Mouse (Mus musculus): Measurements from ENCODE around the gene Rab44. TPM values are rescaled to one million over a fixed set of nuclear protein-coding genes. Genes with fewer than 3 reads are reported as not detected.
"Not testable (repeated sequence)": the region's sequence is repeated elsewhere in the genome, so short reads cannot be mapped to it uniquely, and the experiment has no call there.

The Rab44 gene
- polyA plus RNA-seq (2012; rRNA removed) = 0.45 and 1.2 TPM in 2 replicates

- 86% methylated on average over 13 of the region's 13 CpGs for WGBS
- no peak for DNase-seq (ENCODE audit: low read depth, low spot score)
Observed at GRCm38 (mm10) chr17:29113591-29114352, at the start of gene Rab44. Gene Rab44, plus strand, starts transcription at chr17:29114145.

- 90% methylated on average over 21 of the region's 21 CpGs for WGBS
Observed at GRCm38 (mm10) chr17:29065245-29065940, 48.6 kb upstream of the Rab44 start.

GRCm38 (mm10) chr17:29065971-29066370 lies 48.0 kb upstream of the Rab44 start:
- WGBS = 94% methylated on average over 3 of the region's 3 CpGs
- no peak for DNase-seq (ENCODE audit: low read depth, low spot score)

More at GRCm38 (mm10) chr17:29065245-29065940, 48.6 kb upstream of the Rab44 start:
- DNase-seq (ENCODE audit: low read depth, low spot score) = no peak

- not testable (repeated sequence) for DNase-seq (ENCODE audit: low read depth, low spot score)
- WGBS = 88% methylated on average over 3 of the region's 3 CpGs
Observed at GRCm38 (mm10) chr17:29067416-29067815, 46.5 kb upstream of the Rab44 start.

- WGBS = 70% methylated on average over 5 of the region's 5 CpGs
- no peak for DNase-seq (ENCODE audit: low read depth, low spot score)
Observed at GRCm38 (mm10) chr17:29067847-29068246, 46.1 kb upstream of the Rab44 start.

- no peak for DNase-seq (ENCODE audit: low read depth, low spot score)
- WGBS = 85% methylated on average over 10 of the region's 10 CpGs
Observed at GRCm38 (mm10) chr17:29069063-29069462, 44.9 kb upstream of the Rab44 start.

- DNase-seq (ENCODE audit: low read depth, low spot score) = no peak
- WGBS = 61% methylated on average over 5 of the region's 5 CpGs
Observed at GRCm38 (mm10) chr17:29071820-29072219, 42.1 kb upstream of the Rab44 start.

- DNase-seq (ENCODE audit: low read depth, low spot score) = no peak
- 14% methylated on average over 11 of the region's 11 CpGs for WGBS
Observed at GRCm38 (mm10) chr17:29072701-29073307, 41.1 kb upstream of the Rab44 start.

GRCm38 (mm10) chr17:29073313-29073712 lies 40.6 kb upstream of the Rab44 start:
- no peak for DNase-seq (ENCODE audit: low read depth, low spot score)
- 21% methylated on average over 5 of the region's 5 CpGs for WGBS

GRCm38 (mm10) chr17:29074085-29074484 lies 39.9 kb upstream of the Rab44 start:
- DNase-seq (ENCODE audit: low read depth, low spot score) = no peak
- 59% methylated on average over 13 of the region's 13 CpGs for WGBS

- WGBS = 84% methylated on average over 8 of the region's 8 CpGs
- DNase-seq (ENCODE audit: low read depth, low spot score) = no peak
Observed at GRCm38 (mm10) chr17:29076235-29076634, 37.7 kb upstream of the Rab44 start.

- no peak for DNase-seq (ENCODE audit: low read depth, low spot score)
- WGBS = 39% methylated on average over 14 of the region's 14 CpGs
Observed at GRCm38 (mm10) chr17:29077786-29078509, 36.0 kb upstream of the Rab44 start.

GRCm38 (mm10) chr17:29078519-29079383 lies 35.2 kb upstream of the Rab44 start:
- WGBS = 37% methylated on average over 25 of the region's 25 CpGs
- no peak for DNase-seq (ENCODE audit: low read depth, low spot score)

- 45% methylated on average over 23 of the region's 23 CpGs for WGBS
- no peak for DNase-seq (ENCODE audit: low read depth, low spot score)
Observed at GRCm38 (mm10) chr17:29080758-29081617, 33.0 kb upstream of the Rab44 start.

- no peak for DNase-seq (ENCODE audit: low read depth, low spot score)
- WGBS = 60% methylated on average over 21 of the region's 21 CpGs
Observed at GRCm38 (mm10) chr17:29081618-29082381, 32.1 kb upstream of the Rab44 start.

GRCm38 (mm10) chr17:29083586-29083985 lies 30.4 kb upstream of the Rab44 start:
- WGBS = 97% methylated on average over 8 of the region's 8 CpGs
- DNase-seq (ENCODE audit: low read depth, low spot score) = no peak

GRCm38 (mm10) chr17:29084656-29085055 lies 29.3 kb upstream of the Rab44 start:
- 65% methylated on average over 7 of the region's 7 CpGs for WGBS
- DNase-seq (ENCODE audit: low read depth, low spot score) = no peak

Data from large intestine, adult 2 months (tissue).